Mouse (Mus musculus) stomach, postnatal 0 days (tissue): ENCODE data around the gene Rasgrp2.

Experiments used
- CTCF ChIP-seq: IDR thresholded peaks from 2 replicates; pipeline ENCODE4 v1.5.1; 2016; ENCODE audit warnings: antibody characterized with exemption, low read depth, mild to moderate bottlenecking, moderate library complexity
- EP300 ChIP-seq: optimal IDR thresholded peaks from 2 replicates; pipeline ENCODE3; 2016; ENCODE audit warnings: antibody characterized with exemption

DNA sequence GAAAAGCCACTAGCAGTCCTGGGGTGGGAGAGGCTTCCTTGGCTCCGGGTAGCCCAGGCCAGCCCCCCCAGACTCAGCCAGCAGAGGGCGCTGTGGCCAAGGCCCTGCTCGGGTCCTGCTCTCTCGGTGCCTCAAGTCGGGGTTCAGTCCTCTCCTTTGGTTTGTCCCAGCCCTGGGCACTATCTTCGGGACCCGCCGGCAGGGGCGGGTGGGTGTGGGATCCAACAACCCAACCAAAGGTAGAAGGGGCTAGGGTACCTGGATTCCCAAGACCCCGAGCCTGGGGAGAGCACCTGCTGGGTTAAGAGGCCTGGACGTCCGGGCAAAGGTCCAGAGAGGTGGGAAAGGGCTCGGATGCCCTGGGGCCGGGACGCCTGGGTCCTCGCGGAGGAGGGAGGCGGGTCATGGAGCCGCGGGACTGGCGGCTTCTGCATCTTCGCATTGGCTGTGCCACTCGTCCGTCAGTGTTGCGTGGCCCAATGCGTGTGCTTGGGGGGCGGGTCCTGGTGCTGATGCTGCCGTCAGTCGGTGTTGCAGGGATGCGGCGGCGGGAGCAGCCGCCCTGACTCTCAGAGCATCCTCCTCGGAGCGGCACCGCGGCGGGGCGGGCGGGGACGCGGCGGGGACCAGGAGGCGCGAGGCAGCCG, 19.2 kb downstream of the Rasgrp2 start, which contains the start of gene Nrxn2:
- TF ChIP-seq EP300: no peak
- peak; percentile 89 for TF ChIP-seq CTCF
